Mouse (Mus musculus): Measurements from ENCODE around the gene Wdr95. TPM values are rescaled to one million over a fixed set of nuclear protein-coding genes. Genes with fewer than 3 reads are reported as not detected.

The Wdr95 gene
- total and polyA plus RNA-seq, 3 experiments, result not detected

GRCm38 (mm10) chr5:149585910-149586309 is 57.4 kb downstream of the Wdr95 start:
- Histone ChIP-seq H3K27ac (ENCODE audit: control insufficient read depth, low read depth, low read length) (no peak overlapping the region), H3K4me1 (ENCODE audit: control insufficient read depth in 1 of 2, insufficient read depth in 2 of 2, low read length in 2 of 2) (peaks cover 9 to 48% of the 10 kb centered on the region in 2 experiments), H3K27me3 (ENCODE audit: control insufficient read depth in 1 of 2, insufficient read depth in 2 of 2, low read length in 2 of 2) (no peaks in the 10 kb centered on the region), H3K4me3 (ENCODE audit: control insufficient read depth in 1 of 2, insufficient read depth in 1 of 2, low read depth in 2 of 2, low read length in 2 of 2) (no peak overlapping the region), H3K9me3 (replicated peaks; ENCODE audit: insufficient read depth, low read length) (no peaks in the 10 kb centered on the region), H3K36me3 (ENCODE audit: control insufficient read depth in 1 of 2, insufficient read depth in 2 of 2, low read length in 2 of 2) (peaks cover 0 to 36% of the 10 kb centered on the region in 2 experiments; a peak in 2 of 4 replicates), H3K9ac (ENCODE audit: control insufficient read depth, low read depth, low read length, poor library complexity, severe bottlenecking) (no peak overlapping the region), H3K79me2 (ENCODE audit: control insufficient read depth, insufficient read depth, low read length, poor library complexity) (no peaks in the 10 kb centered on the region)
- TF ChIP-seq ETS1 (IDR thresholded peaks at IDR 0.05; ENCODE audit: low read depth, low read length), result no peak
- no peak for TF ChIP-seq SIN3A (IDR thresholded peaks at IDR 0.05; ENCODE audit: low read length)
- 0 out of 2 replicates have a peak, but pooled peaks have one; percentile 8 for TF ChIP-seq ZC3H11A (IDR thresholded peaks at IDR 0.05; ENCODE audit: low read depth, low read length)
- TF ChIP-seq RAD21 (IDR thresholded peaks at IDR 0.05; ENCODE audit: low read depth, low read length), result peak; percentile 55
- peak; percentile 48 for TF ChIP-seq SMC3 (IDR thresholded peaks at IDR 0.05; ENCODE audit: low read depth, low read length)
- TF ChIP-seq CTCF (IDR thresholded peaks at IDR 0.05 in 2 of 3, conservative IDR thresholded peaks at IDR 0.05 in 1 of 3; ENCODE audit: control insufficient read depth in 1 of 3, insufficient read depth in 1 of 3, low read depth in 2 of 3, low read length in 3 of 3, poor library complexity in 1 of 3, severe bottlenecking in 1 of 3), result peak in 2 of 3 experiments; percentile 38 to 57; a peak in 3 of 6 replicates
- peak; percentile 77 for DNase-seq (ENCODE audit: low read depth, low spot score)

- H3K27me3 ChIP-seq (ENCODE audit: control insufficient read depth in 1 of 2, insufficient read depth in 2 of 2, low read length in 2 of 2), result no peaks in the 10 kb centered on the region
- no peaks in the 10 kb centered on the region for H3K9me3 ChIP-seq (replicated peaks; ENCODE audit: insufficient read depth, low read length)
- H3K79me2 ChIP-seq (ENCODE audit: control insufficient read depth, insufficient read depth, low read length, poor library complexity), result no peaks in the 10 kb centered on the region
- H3K4me3 ChIP-seq (ENCODE audit: control insufficient read depth in 1 of 2, insufficient read depth in 1 of 2, low read depth in 2 of 2, low read length in 2 of 2), result no peak overlapping the region
- H3K27ac ChIP-seq (ENCODE audit: control insufficient read depth, low read depth, low read length), result no peak overlapping the region
- H3K9ac ChIP-seq (ENCODE audit: control insufficient read depth, low read depth, low read length, poor library complexity, severe bottlenecking), result no peak overlapping the region
- peaks cover 9 to 46% of the 10 kb centered on the region in 2 experiments for H3K4me1 ChIP-seq (ENCODE audit: control insufficient read depth in 1 of 2, insufficient read depth in 2 of 2, low read length in 2 of 2)
- peaks cover 0 to 36% of the 10 kb centered on the region in 2 experiments; a peak in 2 of 4 replicates for H3K36me3 ChIP-seq (ENCODE audit: control insufficient read depth in 1 of 2, insufficient read depth in 2 of 2, low read length in 2 of 2)
- TF ChIP-seq MXI1 (IDR thresholded peaks at IDR 0.05; ENCODE audit: low read depth, low read length) (no peak), SMC3 (IDR thresholded peaks at IDR 0.05; ENCODE audit: low read depth, low read length) (no peak), MEF2A (IDR thresholded peaks at IDR 0.05; ENCODE audit: extremely low read depth, insufficient replicate concordance, low read depth, low read length, poor library complexity, severe bottlenecking) (no peak), RAD21 (IDR thresholded peaks at IDR 0.05; ENCODE audit: low read depth, low read length) (no peak), KAT2A (conservative IDR thresholded peaks at IDR 0.05; ENCODE audit: low read depth, low read length) (no peak), POLR2A (IDR thresholded peaks at IDR 0.05; ENCODE audit: control insufficient read depth in 1 of 2, insufficient read depth in 1 of 2, low read depth in 1 of 2, low read length in 2 of 2, poor library complexity in 1 of 2) (no peak), MYC (IDR thresholded peaks at IDR 0.05; ENCODE audit: low read depth, low read length) (no peak), ZMIZ1 (IDR thresholded peaks at IDR 0.05; ENCODE audit: low read depth, low read length) (no peak), ETS1 (IDR thresholded peaks at IDR 0.05; ENCODE audit: low read depth, low read length) (no peak), ZNF384 (IDR thresholded peaks at IDR 0.05; ENCODE audit: low read depth, low read length) (no peak)
- peak; percentile 30 for DNase-seq (ENCODE audit: low read depth, low spot score)
Observed at GRCm38 (mm10) chr5:149587327-149587895, 58.9 kb downstream of the Wdr95 start.

All from MEL (cell line).